Mouse (Mus musculus) heart, adult 2 months (tissue): ENCODE results near the gene Lamc2.

ENCODE experiments used
- CTCF ChIP-seq: fragments of 200-600 bp; IDR thresholded peaks from 2 replicates; pipeline ENCODE4 v1.8.1; 2022; ENCODE audit warnings: antibody characterized with exemption, mild to moderate bottlenecking, moderate library complexity
- EP300 ChIP-seq: fragments of 200-500 bp; IDR thresholded peaks from 2 replicates; pipeline ENCODE4 v1.6.1; 2011; ENCODE audit warnings: low read depth, low read length, control low read depth; ENCODE audit not compliant: insufficient read depth
- POLR2A ChIP-seq: fragments of 200-500 bp; IDR thresholded peaks from 2 replicates; pipeline ENCODE4 v1.6.1; 2011; ENCODE audit warnings: mild to moderate bottlenecking, low read depth, low read length, control low read depth; ENCODE audit not compliant: insufficient read depth

- TF ChIP-seq CTCF (no peak), POLR2A (no peak), EP300 (no peak)
These were observed 85.3 kb downstream of the Lamc2 start for GRCm38 (mm10) chr1:153100912-153101311.
